Mouse (Mus musculus): ENCODE data around the gene Sytl3. TPM values are rescaled to one million over a fixed set of nuclear protein-coding genes. Genes with fewer than 3 reads are reported as not detected.
"Not testable (repeated sequence)": the region's sequence is repeated elsewhere in the genome, so short reads cannot be mapped to it uniquely, and the experiment has no call there.

Gene Sytl3
- polyA plus RNA-seq, 1 experiment from 2014 or later, result 0.47 TPM

DNA sequence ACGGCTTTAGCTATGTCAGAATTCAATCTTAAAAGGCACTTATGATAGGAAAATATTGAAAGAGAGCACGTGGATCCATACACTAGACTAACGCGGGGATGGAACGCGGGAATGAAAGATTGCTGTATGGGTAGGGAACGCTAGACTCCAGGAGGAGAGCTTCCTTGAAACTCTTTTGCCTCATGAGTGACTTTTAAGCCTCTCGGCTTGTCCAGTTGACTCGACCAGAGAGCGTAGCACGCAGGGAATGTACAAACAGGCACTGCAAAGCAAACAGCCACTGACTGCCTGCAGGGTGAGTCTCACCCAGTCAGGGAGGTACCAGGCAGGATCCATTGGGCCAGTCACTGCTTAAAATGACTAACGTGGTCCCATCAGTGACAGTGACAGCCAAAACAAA is 36.9 kb upstream of the Sytl3 start:
- H3K27me3 ChIP-seq (replicated peaks; ENCODE audit: control insufficient read depth, insufficient read depth, low read length); H3K27ac ChIP-seq (ENCODE audit: low read depth); H3K9ac ChIP-seq (ENCODE audit: low read length); H3K4me3 ChIP-seq (ENCODE audit: low read depth, low read length); H3K36me3 ChIP-seq (ENCODE audit: control insufficient read depth, insufficient read depth, low read length); ATAC-seq (replicated peaks; ENCODE audit: low FRiP score, low TSS enrichment, low read depth); H3K4me1 ChIP-seq (replicated peaks; ENCODE audit: control insufficient read depth, insufficient read depth, low read length); H3K4me2 ChIP-seq (ENCODE audit: low read length); DNase-seq (ENCODE audit: low spot score); H3K9me3 ChIP-seq (ENCODE audit: control insufficient read depth, low read length): not testable (repeated sequence)
- 88% methylated on average over 11 of the region's 12 CpGs for WGBS

DNA sequence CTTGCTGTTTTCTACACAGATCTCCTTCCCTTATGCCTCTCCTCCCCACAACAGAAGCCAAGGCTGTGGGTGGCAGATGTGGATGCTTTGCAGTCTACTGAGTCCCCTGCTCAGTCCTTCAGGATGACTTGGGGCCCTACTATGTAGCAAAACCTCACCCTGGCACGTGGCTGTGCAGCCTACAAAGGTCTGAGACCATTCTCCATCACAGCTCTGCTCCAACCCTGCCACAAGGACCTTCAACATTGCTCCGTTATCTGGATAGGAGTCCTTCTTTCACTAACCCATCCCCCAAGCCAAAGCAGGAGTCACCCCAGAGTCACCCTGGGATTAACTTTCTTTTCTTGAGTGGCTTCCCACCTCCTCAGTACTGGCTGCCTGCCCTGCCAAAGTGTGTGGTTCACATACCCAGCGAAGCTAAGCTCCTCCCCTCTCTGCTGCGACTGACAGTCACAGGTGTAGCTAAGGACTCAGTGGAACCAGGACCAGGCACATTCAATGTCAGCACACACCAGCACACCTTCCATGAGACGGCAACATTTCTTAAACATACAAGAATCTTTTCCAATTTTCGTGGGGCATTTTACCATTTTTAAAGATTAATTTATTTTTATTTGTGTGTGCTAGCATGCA is 33.9 kb upstream of the Sytl3 start:
- not testable (repeated sequence) for H3K4me1 ChIP-seq (replicated peaks; ENCODE audit: control insufficient read depth, insufficient read depth, low read length); H3K27me3 ChIP-seq (replicated peaks; ENCODE audit: control insufficient read depth, insufficient read depth, low read length); H3K27ac ChIP-seq (ENCODE audit: low read depth); H3K4me3 ChIP-seq (ENCODE audit: low read depth, low read length); H3K9me3 ChIP-seq (ENCODE audit: control insufficient read depth, low read length); H3K36me3 ChIP-seq (ENCODE audit: control insufficient read depth, insufficient read depth, low read length); ATAC-seq (replicated peaks; ENCODE audit: low FRiP score, low TSS enrichment, low read depth); H3K4me2 ChIP-seq (ENCODE audit: low read length); DNase-seq (ENCODE audit: low spot score); H3K9ac ChIP-seq (ENCODE audit: low read length)
- 43% methylated on average over 1 of the region's 6 CpGs for WGBS

DNA sequence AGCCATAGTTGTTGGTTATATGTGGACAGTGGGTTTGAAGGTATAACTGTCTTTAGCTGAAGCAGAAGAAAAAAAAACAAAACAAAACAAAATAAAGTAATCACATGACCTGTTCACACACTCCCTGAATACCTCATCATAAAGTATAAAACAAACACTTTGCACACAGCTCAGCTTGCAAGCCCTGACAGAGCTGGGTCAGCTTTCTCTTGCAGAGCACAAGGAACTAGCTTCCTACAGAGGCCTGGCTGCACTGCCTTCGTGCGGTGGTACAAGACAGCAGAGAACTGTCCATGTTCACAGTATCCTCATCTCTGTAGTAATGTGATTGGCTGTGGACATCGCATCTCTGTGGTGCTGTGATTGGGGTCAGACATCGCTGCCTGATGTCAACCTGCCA is 28.5 kb upstream of the Sytl3 start:
- H3K4me2 ChIP-seq (ENCODE audit: low read length); ATAC-seq (replicated peaks; ENCODE audit: low FRiP score, low TSS enrichment, low read depth); H3K4me3 ChIP-seq (ENCODE audit: low read depth, low read length); H3K4me1 ChIP-seq (replicated peaks; ENCODE audit: control insufficient read depth, insufficient read depth, low read length); H3K9ac ChIP-seq (ENCODE audit: low read length); DNase-seq (ENCODE audit: low spot score); H3K27ac ChIP-seq (ENCODE audit: low read depth); H3K27me3 ChIP-seq (replicated peaks; ENCODE audit: control insufficient read depth, insufficient read depth, low read length); H3K9me3 ChIP-seq (ENCODE audit: control insufficient read depth, low read length); H3K36me3 ChIP-seq (ENCODE audit: control insufficient read depth, insufficient read depth, low read length): not testable (repeated sequence)
- WGBS, result 91% methylated on average over 4 of the region's 4 CpGs

DNA sequence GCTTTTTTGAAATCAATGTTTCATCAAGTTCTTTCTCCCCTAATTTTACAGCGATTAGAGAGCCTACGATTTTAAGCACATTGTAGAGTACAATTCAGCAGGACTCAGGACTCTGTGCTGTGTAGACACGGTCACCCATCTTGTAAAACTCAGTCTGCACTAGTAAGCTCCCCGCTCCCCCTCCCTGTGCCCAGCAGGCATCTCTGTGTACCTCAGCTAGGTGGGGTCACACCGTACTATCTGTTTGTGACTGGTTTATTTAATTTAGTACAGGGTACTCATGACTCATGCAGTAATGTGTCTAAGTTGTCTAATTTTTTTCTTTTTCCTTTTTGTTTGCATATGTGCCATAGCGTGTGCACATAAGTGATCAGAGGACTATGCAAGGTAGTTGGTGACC is 26.0 kb upstream of the Sytl3 start:
- not testable (repeated sequence) for H3K9ac ChIP-seq (ENCODE audit: low read length); DNase-seq (ENCODE audit: low spot score); H3K4me2 ChIP-seq (ENCODE audit: low read length); H3K36me3 ChIP-seq (ENCODE audit: control insufficient read depth, insufficient read depth, low read length); H3K27me3 ChIP-seq (replicated peaks; ENCODE audit: control insufficient read depth, insufficient read depth, low read length); ATAC-seq (replicated peaks; ENCODE audit: low FRiP score, low TSS enrichment, low read depth); H3K27ac ChIP-seq (ENCODE audit: low read depth); H3K4me3 ChIP-seq (ENCODE audit: low read depth, low read length); H3K9me3 ChIP-seq (ENCODE audit: control insufficient read depth, low read length); H3K4me1 ChIP-seq (replicated peaks; ENCODE audit: control insufficient read depth, insufficient read depth, low read length)
- WGBS, result 92% methylated on average over 6 of the region's 6 CpGs

DNA sequence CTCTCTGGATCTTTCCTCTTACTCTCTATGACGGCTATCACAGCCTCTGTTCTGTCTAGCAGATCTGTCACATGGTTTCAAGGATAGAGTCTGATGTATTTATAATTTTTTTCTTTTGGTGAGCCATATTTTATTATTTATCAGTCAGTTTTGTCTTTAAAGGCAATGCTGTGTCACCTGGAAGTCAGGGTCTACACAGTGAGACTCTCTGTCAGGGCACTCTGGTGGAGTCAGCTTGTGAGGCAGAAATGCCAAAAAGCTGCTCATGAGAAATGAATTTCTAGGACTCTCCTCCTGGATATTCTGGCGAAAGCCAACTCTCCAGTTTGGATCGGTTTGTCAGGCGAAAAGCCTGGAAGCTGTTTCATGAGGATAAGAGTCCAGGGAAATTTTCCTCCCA is 23.1 kb upstream of the Sytl3 start:
- DNase-seq (ENCODE audit: low spot score); H3K27ac ChIP-seq (ENCODE audit: low read depth): not testable (repeated sequence)
- 88% methylated on average over 1 of the region's 4 CpGs for WGBS

DNA sequence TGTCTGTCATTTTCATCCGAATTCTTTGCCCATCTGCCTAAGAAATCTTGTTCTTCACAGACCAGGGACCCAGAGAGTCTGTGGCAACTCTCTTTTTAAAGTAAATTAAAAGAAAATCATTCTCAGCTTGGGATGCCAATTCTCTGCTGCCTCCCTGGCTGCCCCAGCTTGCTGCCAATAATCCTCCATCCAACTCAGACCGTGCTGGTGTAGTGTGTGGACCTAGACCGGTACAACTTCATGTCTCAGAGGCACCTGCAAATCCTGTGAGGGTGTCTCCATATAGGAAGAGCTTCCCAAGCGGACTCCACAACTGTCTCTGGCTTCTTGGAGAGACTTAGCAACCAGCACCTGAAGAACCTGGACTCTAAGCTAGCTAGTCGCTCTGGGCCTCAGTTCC is 22.0 kb upstream of the Sytl3 start:
- H3K4me2 ChIP-seq (ENCODE audit: low read length), result no peak overlapping the region
- WGBS, result 71% methylated on average over 5 of the region's 5 CpGs
- H3K9ac ChIP-seq (ENCODE audit: low read length), result no peak overlapping the region
- no peaks in the 10 kb centered on the region for H3K36me3 ChIP-seq (ENCODE audit: control insufficient read depth, insufficient read depth, low read length)
- no peak overlapping the region for H3K27ac ChIP-seq (ENCODE audit: low read depth)
- no peaks in the 10 kb centered on the region for H3K27me3 ChIP-seq (replicated peaks; ENCODE audit: control insufficient read depth, insufficient read depth, low read length)
- H3K4me1 ChIP-seq (replicated peaks; ENCODE audit: control insufficient read depth, insufficient read depth, low read length), result no peaks in the 10 kb centered on the region
- no peaks in the 10 kb centered on the region for H3K9me3 ChIP-seq (ENCODE audit: control insufficient read depth, low read length)
- ATAC-seq (replicated peaks; ENCODE audit: low FRiP score, low TSS enrichment, low read depth) (no peak), DNase-seq (ENCODE audit: low spot score) (no peak)
- H3K4me3 ChIP-seq (ENCODE audit: low read depth, low read length), result no peak overlapping the region

More for the DNA sequence above, 23.1 kb upstream of the Sytl3 start:
- not testable (repeated sequence) for H3K9ac ChIP-seq (ENCODE audit: low read length); H3K4me3 ChIP-seq (ENCODE audit: low read depth, low read length); H3K36me3 ChIP-seq (ENCODE audit: control insufficient read depth, insufficient read depth, low read length); H3K4me2 ChIP-seq (ENCODE audit: low read length); H3K9me3 ChIP-seq (ENCODE audit: control insufficient read depth, low read length); H3K27me3 ChIP-seq (replicated peaks; ENCODE audit: control insufficient read depth, insufficient read depth, low read length); H3K4me1 ChIP-seq (replicated peaks; ENCODE audit: control insufficient read depth, insufficient read depth, low read length); ATAC-seq (replicated peaks; ENCODE audit: low FRiP score, low TSS enrichment, low read depth)

DNA sequence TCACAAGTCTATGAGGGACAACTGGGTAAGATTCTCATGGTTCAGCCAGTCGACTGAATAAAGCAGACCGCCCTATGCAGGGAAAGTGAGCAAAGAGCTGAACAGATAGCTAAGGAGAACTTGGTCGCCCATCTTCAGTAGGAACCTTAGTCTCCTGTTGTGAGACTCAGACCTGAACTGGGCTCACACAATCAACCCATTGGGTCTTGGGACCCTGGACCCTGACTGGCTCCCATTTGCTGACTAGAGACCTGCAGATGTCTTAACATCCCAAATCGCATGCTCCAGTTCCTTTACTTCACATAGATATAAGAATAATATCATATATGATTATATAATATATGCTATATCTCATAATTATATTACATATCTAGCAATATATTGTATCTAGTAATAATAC is 21.5 kb upstream of the Sytl3 start:
- H3K4me1 ChIP-seq (replicated peaks; ENCODE audit: control insufficient read depth, insufficient read depth, low read length); H3K4me2 ChIP-seq (ENCODE audit: low read length); H3K9me3 ChIP-seq (ENCODE audit: control insufficient read depth, low read length); H3K27me3 ChIP-seq (replicated peaks; ENCODE audit: control insufficient read depth, insufficient read depth, low read length); H3K4me3 ChIP-seq (ENCODE audit: low read depth, low read length); DNase-seq (ENCODE audit: low spot score); H3K27ac ChIP-seq (ENCODE audit: low read depth); H3K36me3 ChIP-seq (ENCODE audit: control insufficient read depth, insufficient read depth, low read length); H3K9ac ChIP-seq (ENCODE audit: low read length); ATAC-seq (replicated peaks; ENCODE audit: low FRiP score, low TSS enrichment, low read depth): not testable (repeated sequence)
- 92% methylated on average over 4 of the region's 4 CpGs for WGBS

DNA sequence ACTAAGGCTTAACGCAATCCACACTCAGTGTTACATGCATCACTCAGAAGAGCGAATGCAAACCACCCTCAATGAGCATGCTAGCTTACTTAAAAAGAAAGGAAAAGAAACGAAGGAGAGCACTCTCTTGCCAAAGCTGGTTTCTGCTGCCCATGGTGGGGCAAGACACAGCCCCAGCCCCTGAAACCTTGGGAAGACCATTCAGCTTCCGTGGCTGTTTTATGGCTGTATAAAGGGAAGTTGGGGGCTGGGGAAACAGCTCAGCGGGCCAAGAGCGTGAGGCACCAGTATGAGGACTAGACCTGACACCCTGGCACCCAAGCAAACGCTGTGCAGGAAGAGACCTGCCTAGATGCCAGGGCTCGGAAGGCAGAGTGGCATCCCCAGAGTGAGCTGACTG is 20.4 kb upstream of the Sytl3 start:
- H3K4me1 ChIP-seq (replicated peaks; ENCODE audit: control insufficient read depth, insufficient read depth, low read length); H3K27ac ChIP-seq (ENCODE audit: low read depth); H3K4me2 ChIP-seq (ENCODE audit: low read length); H3K9ac ChIP-seq (ENCODE audit: low read length); ATAC-seq (replicated peaks; ENCODE audit: low FRiP score, low TSS enrichment, low read depth); H3K27me3 ChIP-seq (replicated peaks; ENCODE audit: control insufficient read depth, insufficient read depth, low read length); DNase-seq (ENCODE audit: low spot score); H3K4me3 ChIP-seq (ENCODE audit: low read depth, low read length); H3K36me3 ChIP-seq (ENCODE audit: control insufficient read depth, insufficient read depth, low read length); H3K9me3 ChIP-seq (ENCODE audit: control insufficient read depth, low read length): not testable (repeated sequence)
- WGBS, result 80% methylated on average over 8 of the region's 8 CpGs

DNA sequence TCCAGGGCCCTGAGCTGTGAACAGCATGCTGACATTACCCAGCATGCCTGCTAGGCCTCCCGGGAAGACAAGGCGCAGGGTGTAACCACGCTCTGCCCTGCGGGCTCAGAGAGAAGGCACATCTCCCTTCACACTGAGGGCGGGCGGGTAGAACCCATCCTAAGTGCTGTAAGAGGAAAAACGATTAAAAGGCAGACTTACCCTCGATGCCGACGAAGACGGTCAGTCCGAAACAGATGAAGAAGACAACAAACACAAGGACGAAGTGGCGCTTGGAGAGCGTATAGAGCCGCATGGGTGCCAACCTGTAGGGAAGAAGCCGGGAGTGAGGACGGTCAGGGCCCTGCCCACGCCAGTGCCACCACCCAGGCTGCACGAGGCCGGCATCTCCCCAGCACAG is 19.4 kb upstream of the Sytl3 start:
- 91% methylated on average over 13 of the region's 21 CpGs for WGBS
- H3K4me1 ChIP-seq (replicated peaks; ENCODE audit: control insufficient read depth, insufficient read depth, low read length), result not testable (repeated sequence)

More for the DNA sequence above, 19.4 kb upstream of the Sytl3 start:
- not testable (repeated sequence) for H3K9ac ChIP-seq (ENCODE audit: low read length); H3K27ac ChIP-seq (ENCODE audit: low read depth); DNase-seq (ENCODE audit: low spot score); H3K27me3 ChIP-seq (replicated peaks; ENCODE audit: control insufficient read depth, insufficient read depth, low read length); ATAC-seq (replicated peaks; ENCODE audit: low FRiP score, low TSS enrichment, low read depth); H3K4me2 ChIP-seq (ENCODE audit: low read length); H3K9me3 ChIP-seq (ENCODE audit: control insufficient read depth, low read length); H3K36me3 ChIP-seq (ENCODE audit: control insufficient read depth, insufficient read depth, low read length); H3K4me3 ChIP-seq (ENCODE audit: low read depth, low read length)
